Mouse (Mus musculus) thymus, postnatal 4 days (tissue): ENCODE data around the gene Pim3.
"Not testable (repeated sequence)": the region's sequence is repeated elsewhere in the genome, so short reads cannot be mapped to it uniquely, and the experiment has no call there.

Source experiments
- DNase-seq: peaks from one replicate; pipeline ENCODE4 v3.0.0; 2021

Pim3 gene

DNA sequence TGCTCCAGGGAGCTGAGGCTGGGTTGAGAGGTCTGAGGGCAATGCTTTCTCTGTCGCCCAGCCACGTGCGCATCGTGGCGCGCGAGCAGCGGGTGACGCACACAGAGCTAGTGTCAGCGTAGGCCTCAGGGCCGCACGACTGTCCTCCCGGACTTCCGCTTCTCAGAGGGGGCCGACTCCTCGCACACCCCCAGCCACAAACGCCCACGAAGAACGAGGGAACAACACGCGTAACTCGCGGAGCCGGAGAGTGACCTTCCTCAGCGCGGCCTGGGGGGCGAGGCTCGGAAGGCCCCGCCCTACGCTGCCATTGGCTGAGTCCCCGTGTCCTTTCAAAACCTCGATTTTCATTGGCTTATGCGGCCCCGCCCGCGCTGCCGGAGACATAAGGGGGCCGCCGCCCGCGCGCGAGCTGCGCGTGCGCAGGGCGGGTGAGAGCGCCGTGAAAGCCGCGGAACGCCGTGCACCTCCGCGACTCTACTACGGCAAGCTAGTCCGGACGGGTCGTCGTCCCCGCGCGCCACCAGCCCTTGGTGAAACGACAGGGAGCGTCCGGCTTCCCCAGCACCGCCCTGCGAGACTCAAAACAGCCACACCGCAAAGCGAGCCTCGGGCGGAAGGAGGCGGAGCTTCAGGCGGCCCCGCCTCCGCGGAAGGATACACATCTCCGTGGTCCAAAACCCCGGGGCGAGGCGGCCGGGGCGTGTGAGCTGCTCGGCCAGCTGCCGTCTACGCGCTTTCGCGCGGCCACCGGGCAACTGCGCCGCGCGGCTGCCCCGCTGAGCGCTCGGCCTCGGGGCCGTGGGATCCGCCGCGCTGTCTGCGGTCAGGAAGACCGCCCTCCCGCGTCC, at the start of gene Pim3:
Gene Pim3 (plus strand): TSS at position 415 of the 851 bp plus-strand sequence.
- DNase-seq = peak; percentile 97

DNA sequence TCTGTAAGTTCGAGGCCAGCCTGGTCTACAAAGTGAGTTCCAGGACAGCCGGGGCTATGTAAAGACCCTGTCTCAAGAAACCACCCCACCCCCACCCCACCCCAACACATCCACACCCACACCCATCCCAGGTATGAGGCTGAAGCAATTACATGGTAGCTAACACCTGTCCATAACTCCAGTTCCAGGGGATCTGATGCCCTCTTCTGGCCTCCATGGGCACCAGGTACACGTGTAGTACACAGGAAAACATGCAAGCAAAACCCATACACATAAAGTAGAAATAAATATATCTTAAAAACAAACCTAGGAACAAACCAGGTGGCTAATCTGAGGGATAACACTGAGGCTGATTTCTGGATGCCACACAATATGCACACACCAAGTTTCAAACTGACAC, 48.7 kb upstream of the Pim3 start:
- DNase-seq = no peak

DNA sequence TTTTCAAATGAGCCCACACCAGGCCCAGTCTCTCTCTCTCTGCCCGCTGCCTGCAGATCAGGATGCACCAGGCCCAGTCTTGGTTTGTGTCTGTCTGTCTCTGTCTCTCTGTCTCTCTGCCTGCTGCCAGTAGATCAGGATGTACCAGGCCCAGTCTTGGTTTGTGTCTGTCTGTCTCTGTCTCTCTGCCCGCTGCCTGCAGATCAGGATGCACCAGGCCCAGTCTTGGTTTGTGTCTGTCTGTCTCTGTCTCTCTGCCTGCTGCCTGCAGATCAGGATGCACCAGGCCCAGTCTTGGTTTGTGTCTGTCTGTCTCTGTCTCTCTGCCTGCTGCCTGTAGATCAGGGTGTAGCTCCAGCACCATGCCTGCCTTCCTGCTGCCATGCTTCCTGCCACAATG, 48.1 kb upstream of the Pim3 start:
- not testable (repeated sequence) for DNase-seq

DNA sequence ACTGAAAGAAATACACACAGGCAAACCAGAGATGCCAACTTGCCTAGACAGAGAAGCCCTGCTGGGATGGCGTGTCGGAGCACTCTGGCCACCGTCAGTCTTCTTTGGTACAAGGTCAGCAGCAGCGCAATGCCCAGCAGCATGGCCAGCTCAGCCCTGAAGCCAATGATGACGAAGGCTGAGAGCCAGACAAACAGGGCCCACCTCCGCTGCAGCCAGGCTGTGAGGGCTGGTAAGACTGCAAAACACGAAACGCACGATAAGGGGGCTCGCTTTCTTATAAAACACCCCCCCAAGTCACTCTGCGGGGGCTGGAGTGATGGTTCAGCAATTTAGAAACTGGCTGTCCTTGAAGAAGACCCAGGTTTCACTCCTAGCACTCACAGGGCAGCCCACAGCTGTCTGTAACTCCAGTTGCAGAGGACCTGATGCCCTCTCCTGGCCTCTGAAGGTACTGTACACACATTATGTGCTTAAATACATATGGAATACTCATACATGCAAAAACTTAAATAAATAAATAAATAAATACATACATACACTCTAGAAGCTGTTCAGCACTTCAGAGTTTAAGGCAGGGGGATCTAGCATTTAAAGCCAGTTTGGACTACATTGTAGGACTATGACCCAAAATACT, 47.5 kb upstream of the Pim3 start:
- DNase-seq = peak; percentile 46

DNA sequence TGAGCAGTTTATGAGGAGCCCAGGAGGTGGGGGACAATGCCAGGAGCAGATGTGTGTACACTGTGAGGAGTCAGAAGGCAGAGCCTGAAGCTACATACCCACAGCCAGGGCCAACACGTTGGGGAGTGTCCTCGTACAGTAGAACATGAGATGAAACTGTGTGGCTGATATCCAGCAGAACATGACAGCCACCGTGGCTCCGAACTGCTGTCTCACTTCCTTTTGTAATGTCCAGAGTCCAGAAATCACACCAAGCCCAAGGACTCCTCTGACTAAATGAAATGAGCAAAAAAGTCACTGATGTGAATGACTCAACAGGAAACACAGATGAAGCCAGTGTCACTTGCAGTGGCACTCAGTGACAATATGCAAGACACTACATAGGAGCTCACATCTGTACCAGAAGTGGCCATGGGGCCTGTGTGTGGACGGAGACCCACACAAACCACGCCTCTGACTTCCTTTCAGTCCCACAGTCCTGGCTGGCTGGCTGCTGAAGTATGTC, 46.7 kb upstream of the Pim3 start:
- no peak for DNase-seq

DNA sequence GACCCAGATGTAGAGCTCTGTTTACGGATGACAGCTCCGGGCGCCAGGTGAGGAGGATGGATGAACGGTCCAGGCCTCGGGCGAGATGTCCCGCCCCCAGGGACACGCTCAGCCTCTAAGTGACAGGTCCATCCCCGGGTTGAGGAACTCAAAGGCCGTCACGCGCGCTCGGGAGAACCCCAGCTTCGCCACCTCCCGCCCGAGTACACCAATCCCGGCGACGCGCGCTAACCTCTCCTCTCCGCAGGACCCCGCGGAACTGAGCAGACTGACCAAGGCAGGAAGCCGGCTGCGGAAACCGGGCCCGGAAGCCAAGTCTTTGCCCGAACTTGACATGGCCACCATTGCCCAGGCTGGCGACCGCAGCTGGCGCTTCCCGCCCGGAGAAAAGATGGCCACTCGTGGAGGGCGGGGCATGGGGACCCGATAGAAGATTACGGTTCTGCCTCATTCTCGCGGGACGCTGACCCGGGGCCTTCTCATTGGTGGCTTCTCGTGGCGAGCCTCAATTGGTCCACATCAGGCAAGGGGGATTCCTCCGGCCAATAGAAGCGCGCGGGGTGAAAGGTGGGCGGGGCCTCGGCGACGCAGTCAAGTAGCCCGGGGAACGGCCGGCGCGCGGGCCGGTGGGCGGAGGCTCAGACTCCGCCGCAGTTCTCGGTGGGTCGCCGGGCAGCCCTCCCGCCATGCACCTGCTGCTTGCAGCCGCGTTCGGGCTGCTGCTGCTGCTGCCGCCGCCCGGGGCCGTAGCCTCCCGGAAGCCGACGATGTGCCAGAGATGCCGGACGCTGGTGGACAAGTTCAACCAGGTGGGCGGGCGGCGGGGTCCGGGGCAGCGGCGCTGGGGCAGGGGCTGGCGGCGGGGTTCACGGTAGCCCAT, 42.7 kb upstream of the Pim3 start, which contains the start of the genes Alg12 and Creld2:
Gene Alg12 (minus strand): TSS at position 293 of the 880 bp plus-strand sequence.
Gene Creld2 (plus strand): TSS at position 621 of the 880 bp plus-strand sequence.
- DNase-seq = peak; percentile 98

DNA sequence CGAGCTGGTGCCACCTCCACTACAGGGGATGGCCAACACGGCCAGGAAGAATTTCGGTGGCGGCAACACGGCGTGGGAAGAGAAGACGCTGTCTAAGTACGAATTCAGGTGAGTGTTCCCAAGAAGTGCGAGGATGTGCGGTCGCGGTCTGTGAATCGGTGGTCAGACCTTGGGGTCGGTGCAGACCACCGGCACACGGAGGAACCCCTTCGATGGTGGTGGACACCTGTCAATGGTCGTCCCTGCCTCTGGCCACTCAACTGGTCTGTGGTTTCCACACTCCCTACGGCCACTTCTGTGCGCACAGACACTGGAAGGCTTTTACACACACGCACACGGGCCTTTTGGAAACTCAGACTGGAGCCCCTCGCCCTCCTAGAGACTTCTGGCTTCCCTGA, 42.1 kb upstream of the Pim3 start:
- DNase-seq = no peak

DNA sequence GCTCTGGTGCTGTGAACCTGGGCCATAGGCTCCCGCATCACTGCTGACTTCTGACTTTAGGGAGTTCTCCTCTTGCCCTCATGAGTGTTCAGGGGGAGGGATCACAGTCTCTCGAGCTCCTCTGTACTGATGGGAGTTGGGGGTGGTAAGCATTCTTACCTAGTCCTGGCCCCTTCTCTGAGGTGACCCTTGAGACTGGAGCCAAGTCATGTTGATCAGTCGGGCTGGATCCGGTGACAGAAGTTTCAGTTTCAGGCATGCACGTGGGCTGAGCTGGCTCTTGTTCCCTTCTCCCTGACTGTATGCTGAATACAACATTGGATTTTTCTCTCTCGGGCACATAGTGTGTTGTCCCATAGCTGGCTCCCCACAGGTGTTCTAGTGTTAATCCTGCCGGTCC, 40.6 kb upstream of the Pim3 start:
- DNase-seq = no peak

DNA sequence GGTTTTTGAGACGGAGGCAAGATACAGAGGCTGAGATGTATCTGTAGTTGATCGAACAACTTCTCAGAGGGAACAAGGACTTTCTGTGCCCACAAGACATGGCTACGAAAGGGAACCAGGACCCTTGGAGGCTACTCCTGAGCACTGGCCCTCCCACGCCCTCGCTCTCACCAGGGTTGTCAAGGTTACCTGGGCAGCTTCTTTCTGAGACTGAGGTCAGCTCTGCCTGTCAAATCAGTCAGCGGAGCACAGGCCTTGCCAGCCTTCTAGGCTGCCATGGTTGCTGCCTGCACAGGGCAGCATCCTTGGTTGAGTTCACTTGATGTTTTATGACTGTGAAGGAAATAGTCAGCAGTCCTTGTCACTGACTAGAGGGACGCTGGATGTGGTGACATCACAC, 39.5 kb upstream of the Pim3 start:
- DNase-seq = no peak

DNA sequence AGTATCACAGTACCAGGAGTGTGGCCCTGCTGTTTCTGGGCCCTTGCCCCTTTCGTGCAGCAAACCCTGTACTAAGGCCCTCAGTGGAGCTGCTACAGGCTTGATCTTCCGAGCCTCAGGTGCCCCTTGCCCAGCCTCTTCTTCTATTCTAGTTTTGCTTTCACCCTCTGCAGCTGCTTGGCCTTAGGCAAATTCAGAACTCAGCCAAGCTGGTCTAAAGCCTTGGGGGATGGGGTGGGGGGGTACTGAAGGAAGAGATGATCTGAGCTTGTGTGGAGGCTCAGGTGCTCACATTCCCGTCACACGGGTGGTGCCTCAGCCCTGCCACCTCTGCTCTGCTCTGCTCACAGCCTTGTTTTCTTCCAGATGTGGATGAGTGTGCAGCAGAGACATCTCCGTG, 38.6 kb upstream of the Pim3 start:
- no peak for DNase-seq

DNA sequence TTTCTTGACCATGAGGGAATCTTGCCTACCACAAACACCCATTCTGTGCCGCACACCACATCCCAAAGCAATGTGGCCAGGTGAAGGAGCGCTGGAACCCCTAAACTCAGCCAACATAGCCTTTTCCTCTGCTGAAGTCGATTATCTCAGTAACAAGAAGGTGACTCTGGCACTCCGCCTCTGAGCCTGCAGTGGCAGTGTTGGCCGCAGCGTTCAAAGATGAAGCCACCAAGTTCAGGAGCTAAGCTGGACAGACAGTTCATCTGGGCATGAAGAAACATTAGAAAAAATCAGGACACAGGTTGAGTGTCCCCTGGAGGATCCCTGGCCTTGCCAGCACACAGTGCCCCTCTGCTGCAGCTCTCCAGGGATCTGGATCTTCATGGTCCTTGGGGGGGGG, 34.5 kb upstream of the Pim3 start:
- no peak for DNase-seq

DNA sequence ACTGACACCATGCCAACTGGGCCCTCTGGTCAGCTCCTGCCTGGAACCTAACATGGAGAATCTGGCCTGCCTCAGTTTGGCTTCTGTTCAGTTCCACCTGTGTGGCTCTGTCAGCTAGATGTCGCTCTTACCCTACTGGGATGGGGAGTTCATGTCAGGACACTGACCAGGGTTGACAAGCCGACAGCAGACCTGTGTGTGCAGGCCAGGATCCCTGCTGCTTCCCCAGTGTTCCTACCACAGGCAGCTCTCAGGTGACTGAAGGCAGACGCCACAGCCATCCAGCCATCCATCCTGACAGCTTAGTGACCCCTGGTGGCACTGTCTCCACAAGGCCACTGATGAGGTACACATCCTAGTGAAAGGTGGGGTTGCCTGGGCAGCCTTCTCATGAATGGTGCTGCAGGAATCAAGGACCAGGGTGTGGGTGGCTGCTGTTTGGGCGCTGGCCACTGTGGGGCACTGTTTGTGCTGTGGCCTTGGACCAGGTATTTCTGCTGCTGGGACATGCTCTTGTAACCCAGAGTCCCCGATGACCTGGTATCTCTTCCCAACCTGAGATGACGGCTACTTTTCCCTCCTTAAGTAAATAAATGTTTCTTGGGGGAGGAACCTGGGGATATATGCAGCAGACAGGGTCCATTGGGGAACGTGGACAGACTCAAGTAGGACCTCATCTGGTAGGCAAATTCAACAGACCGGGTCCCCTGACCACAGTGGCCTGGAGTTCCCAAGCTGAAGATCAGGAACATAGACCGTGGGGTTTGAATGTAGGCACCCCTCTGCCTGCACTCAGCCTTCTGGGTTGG, 33.8 kb upstream of the Pim3 start:
- DNase-seq = peak; percentile 82

DNA sequence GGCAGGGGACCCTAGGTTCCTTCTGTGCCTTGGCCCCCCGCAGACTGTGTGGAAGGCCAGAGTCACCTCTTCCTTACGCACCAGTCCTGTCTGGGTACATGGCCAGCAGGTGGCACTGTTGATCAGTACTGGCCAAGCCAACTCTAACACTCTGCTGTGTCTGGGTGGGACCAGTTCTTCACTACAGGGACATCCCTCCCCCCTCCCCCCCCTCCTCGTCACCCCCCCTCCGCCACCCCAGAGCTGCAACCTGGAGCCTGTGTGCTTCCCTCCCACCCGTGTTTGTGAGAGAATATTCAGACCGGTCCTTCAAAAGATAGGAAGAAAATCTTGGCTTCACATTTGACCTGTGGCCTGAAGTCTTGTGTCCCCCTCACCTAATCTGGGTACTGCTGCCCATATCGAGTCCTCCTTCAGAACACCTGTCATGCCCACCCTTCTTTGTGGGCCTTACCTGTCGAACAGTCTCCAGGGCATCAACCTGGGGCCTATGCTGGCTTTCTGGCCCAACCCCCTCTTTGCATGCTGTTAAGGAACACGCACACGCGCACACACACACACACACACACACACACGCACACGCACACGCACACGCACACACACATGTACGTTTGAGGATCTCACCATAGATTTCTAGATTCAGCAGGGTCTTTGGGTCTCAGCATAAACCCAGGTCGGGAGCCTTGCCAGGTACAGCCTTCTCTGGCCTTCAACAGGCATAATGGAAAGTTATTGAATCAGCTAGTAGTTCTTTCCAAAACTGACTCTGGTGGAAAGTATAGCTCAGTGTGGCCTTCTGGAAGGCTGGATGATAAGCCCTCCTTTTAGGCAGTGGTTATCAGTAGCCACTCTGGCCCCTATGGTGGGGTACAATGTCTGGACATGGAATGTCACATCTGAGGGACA, 32.9 kb upstream of the Pim3 start:
- peak; percentile 96 for DNase-seq

DNA sequence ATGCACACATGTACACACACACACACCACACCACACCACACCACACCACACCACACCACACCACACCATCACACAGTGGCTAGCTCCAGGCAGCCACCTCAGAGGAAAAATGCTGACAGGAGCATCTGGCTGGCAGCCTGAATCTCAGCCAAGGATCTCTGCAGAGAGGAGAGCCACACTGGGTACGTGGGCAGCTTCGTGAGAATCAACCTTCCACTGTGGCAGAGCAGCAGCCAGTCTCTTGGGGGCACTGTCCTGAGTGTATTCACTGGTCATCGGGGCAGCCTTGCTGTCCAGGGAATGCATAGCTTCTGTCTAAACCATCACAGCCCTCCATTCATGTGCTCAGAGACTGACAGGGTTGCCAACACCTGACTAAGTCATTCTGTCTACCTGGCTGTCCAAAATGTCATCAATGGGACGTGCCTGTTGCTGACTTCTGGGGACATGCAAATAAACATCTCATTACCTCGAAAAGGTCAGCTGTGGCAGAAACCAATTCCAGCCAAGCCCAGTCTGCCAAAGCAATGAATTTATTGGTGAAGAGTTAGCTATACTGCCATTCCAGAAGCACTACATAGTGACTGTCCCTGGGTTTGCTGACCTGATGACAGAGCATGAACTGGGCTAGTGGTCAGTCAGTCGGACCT, 32.1 kb upstream of the Pim3 start:
- no peak for DNase-seq

DNA sequence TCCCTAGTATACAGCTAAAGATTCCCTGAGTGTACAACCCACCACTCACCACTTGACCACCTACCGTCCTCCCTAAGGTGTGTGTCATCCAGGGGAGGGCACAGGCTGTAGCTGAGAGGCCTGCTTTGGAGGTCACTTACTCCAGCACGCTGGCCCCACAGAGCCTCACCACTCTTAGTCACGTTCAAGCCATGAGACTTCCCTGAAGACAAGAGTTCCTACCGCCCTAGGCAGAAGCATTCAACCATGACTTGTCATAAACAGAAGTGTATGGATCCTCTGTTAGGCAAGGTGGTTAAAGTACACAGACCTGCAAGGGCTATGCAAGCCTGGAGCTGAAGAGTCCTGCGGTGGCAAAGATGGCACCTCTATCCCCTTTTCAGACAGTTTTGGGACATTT, 31.3 kb upstream of the Pim3 start:
- no peak for DNase-seq

DNA sequence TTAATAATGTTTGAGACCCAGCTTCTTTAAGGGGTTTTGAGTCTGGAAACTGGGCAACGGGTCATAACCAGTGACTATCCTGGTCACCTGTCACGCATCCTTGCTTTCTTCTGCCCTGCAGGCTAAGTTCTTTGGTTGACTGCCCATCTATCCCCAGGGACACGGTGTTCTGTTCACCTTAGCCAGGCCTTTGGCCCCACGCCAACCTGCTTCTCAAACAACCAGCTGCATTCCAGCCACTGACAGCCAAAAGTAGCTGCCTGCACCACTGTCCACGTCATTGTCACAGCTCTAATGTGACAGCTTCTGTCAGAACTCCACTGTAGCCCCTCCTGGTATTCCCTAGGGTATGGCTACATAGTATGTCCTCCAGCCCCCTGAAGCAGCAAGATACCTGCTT, 30.5 kb upstream of the Pim3 start:
- no peak for DNase-seq

DNA sequence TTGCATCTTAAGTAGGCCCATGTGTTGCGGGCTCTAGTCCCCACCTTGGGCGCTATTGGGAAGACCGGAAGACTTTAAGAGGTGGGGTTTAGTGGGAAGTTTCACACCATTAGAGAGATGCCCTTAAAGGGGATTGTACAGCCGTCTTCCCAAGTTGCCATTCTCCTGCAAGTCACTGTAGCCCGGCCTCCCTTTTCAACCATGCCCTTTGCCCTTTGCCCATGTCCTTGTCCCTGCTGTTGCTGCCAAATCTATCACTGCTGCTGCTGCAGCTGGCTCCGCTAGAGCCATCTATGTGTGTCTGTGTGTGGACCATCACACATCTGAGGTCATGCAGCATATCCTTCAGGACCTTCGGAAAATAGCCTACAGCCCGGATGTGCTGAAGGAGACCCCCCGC, 29.4 kb upstream of the Pim3 start:
- no peak for DNase-seq

DNA sequence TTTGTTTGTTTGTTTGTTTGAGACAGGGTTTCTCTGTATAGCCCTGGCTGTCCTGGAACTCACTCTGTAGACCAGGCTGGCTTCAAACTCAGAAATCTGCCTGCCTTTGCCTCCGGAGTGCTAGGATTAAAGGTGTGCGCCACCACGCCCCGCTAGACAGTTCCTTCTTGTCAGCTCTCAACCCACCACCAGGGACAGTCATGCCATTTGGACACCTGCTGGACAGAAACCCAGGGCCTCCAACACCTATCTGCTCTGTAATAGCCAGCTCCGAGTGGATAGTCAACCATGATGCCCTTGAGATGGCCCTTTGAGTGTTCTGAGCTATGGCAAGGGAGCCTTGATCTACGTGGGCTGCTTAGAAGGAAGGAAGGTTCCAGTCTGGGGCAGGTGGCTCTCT, 26.0 kb upstream of the Pim3 start:
- no peak for DNase-seq

DNA sequence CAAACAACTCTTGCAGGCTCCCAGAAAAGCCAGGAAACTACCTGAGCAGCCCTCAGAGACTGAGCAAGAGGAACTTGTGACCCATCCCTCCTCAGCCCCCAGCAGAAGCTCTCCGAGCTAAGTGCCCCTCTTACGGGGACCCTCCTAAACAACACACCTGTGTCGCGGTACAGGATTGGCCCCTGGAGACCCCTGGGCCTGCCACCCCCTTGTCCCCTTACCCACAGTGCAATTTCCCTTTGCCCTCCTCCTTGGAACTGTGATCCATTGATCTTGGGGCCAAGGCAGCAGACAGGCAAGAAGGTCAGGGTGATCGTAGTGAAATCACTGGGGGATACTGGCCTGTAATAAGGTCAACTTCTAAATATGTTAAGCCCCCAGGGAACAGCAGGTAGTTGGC, 25.4 kb upstream of the Pim3 start:
- no peak for DNase-seq

DNA sequence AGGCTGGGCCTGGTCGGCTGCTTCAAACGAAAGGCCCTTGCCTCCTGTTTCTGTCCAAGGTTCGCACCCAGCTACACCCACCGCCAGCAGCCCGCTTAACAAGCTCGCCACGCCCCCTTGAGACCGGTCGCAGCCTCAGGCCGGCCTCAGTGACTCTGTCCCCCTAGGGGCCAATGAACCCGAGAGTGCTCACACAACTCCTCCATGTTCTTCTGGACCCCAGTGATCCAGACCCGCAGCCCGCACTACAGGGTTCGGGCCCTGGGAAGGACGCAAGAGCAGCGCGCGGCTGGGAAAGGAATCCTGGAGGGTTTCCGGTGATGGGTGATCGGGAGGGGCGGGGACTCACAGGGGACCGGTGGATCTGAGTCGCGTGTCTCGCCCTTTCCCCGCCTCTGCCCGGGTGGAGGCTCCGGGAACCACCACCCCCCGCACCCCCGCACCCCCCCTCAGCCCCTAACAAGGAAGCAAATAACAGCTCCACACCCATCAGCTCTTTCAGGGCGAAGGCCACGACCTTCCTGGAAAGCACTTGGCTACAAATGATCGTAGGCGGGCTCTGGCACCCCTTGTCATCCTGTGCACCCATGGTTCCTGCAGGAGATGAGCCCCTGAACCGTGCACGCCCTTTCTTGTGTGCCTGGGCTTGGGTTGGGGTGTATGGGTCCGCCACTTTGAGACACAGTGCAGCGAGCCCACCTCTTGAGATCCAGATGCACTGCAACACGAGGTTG, 24.6 kb upstream of the Pim3 start:
- DNase-seq = peak; percentile 53
